Mouse (Mus musculus): ENCODE results near the gene Cldn2.

Cldn2 gene

DNA sequence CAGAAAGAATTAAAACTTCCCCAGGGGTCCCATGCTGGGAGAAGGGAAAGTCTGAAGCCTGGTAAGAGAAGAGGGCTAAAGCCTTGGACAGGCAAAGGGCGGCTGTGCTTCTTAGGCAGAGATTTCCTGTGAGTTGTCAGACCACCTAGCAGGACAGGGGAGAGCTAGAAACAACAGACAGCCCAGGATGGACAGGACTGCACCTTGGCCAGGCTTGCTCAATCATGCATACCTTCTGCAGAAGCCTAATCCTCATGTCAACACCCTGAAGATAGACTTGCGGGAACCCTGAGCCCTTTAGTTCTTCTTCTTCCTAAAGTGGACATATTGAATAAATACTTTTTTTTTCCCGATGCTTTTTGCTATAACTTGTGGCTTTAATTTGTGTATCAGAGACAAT is 675 bp upstream of the Cldn2 start:
- in situ Hi-C loops (cut with MboI; ENCODE audit: low pct_unique_long_range_greater_than_20kb in 1 of 2, low sequenced_read_pairs in 2 of 2, unreplicated experiment in 1 of 2), result no loop called here

- in situ Hi-C loops (cut with MboI; ENCODE audit: low pct_unique_long_range_greater_than_20kb in 1 of 2, low sequenced_read_pairs in 2 of 2, unreplicated experiment in 1 of 2), result no loop called here
Observed at GRCm38 (mm10) chrX:139803028-139803427, 2.4 kb downstream of the Cldn2 start.

DNA sequence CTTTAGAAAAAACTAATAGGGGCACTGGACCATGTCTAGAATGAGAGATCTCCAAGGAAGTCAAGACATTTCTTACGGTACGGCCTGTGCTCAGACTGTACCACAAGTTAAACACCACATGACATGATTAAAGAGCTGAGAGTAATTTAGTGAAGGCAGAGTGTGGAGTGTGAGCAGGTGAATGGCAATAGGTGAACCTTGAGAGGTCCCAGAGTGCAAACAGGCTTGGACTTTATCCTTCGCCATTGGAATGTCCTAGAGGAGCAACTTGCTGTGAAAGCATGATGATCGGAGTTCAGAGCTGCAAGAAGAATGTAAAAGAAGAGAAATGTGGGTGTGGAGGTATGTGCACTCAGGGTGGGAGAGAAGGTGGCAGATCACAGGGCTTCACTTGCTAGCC is 5.3 kb downstream of the Cldn2 start:
- in situ Hi-C loops (cut with MboI; ENCODE audit: low pct_unique_long_range_greater_than_20kb in 1 of 2, low sequenced_read_pairs in 2 of 2, unreplicated experiment in 1 of 2), result no loop called here

GRCm38 (mm10) chrX:139807391-139807790 is 6.8 kb downstream of the Cldn2 start:
- in situ Hi-C loops (cut with MboI; ENCODE audit: low pct_unique_long_range_greater_than_20kb in 1 of 2, low sequenced_read_pairs in 2 of 2, unreplicated experiment in 1 of 2), result no loop called here

GRCm38 (mm10) chrX:139808085-139808484 is 7.5 kb downstream of the Cldn2 start:
- in situ Hi-C loops (cut with MboI; ENCODE audit: low pct_unique_long_range_greater_than_20kb in 1 of 2, low sequenced_read_pairs in 2 of 2, unreplicated experiment in 1 of 2), result no loop called here

- in situ Hi-C loops (cut with MboI; ENCODE audit: low pct_unique_long_range_greater_than_20kb in 1 of 2, low sequenced_read_pairs in 2 of 2, unreplicated experiment in 1 of 2), result no loop called here
Observed at GRCm38 (mm10) chrX:139808501-139808900, 7.9 kb downstream of the Cldn2 start.

- in situ Hi-C loops (cut with MboI; ENCODE audit: low pct_unique_long_range_greater_than_20kb in 1 of 2, low sequenced_read_pairs in 2 of 2, unreplicated experiment in 1 of 2), result no loop called here
Observed at GRCm38 (mm10) chrX:139812636-139813298, 12.1 kb downstream of the Cldn2 start.

- in situ Hi-C loops (cut with MboI; ENCODE audit: low pct_unique_long_range_greater_than_20kb in 1 of 2, low sequenced_read_pairs in 2 of 2, unreplicated experiment in 1 of 2), result no loop called here
Observed at GRCm38 (mm10) chrX:139813299-139814002, 12.8 kb downstream of the Cldn2 start.

- in situ Hi-C loops (cut with MboI; ENCODE audit: low pct_unique_long_range_greater_than_20kb in 1 of 2, low sequenced_read_pairs in 2 of 2, unreplicated experiment in 1 of 2), result no loop called here
Observed at GRCm38 (mm10) chrX:139814018-139814635, 13.5 kb downstream of the Cldn2 start.

DNA sequence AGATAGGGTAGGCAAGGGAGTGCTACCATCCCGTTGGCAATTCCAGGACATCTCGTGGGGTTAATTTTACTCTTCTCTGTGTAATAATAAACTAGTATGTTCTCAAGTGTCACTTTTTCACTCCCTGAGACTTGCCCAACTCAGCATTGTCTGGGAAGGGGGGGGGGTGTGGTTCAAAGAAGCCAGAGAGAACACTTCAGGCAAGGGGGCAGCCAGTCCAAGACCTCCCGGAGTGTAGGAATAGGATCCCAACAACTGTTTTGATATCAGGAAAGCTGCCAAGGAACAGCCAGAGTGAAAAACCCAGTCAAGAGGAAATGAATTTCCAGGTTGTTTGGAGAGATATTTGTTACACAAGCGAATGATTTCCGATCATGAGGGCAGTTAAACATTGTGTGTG is 14.6 kb downstream of the Cldn2 start:
- in situ Hi-C loops (cut with MboI; ENCODE audit: low pct_unique_long_range_greater_than_20kb in 1 of 2, low sequenced_read_pairs in 2 of 2, unreplicated experiment in 1 of 2), result no loop called here

- in situ Hi-C loops (cut with MboI; ENCODE audit: low pct_unique_long_range_greater_than_20kb in 1 of 2, low sequenced_read_pairs in 2 of 2, unreplicated experiment in 1 of 2), result no loop called here
Observed at GRCm38 (mm10) chrX:139825402-139825801, 24.8 kb downstream of the Cldn2 start.

- in situ Hi-C loops (cut with MboI; ENCODE audit: low pct_unique_long_range_greater_than_20kb in 1 of 2, low sequenced_read_pairs in 2 of 2, unreplicated experiment in 1 of 2), result no loop called here
Observed at GRCm38 (mm10) chrX:139826926-139827325, 26.3 kb downstream of the Cldn2 start.

GRCm38 (mm10) chrX:139828363-139829092 is 27.9 kb downstream of the Cldn2 start:
- in situ Hi-C loops (cut with MboI; ENCODE audit: low pct_unique_long_range_greater_than_20kb in 1 of 2, low sequenced_read_pairs in 2 of 2, unreplicated experiment in 1 of 2), result no loop called here

DNA sequence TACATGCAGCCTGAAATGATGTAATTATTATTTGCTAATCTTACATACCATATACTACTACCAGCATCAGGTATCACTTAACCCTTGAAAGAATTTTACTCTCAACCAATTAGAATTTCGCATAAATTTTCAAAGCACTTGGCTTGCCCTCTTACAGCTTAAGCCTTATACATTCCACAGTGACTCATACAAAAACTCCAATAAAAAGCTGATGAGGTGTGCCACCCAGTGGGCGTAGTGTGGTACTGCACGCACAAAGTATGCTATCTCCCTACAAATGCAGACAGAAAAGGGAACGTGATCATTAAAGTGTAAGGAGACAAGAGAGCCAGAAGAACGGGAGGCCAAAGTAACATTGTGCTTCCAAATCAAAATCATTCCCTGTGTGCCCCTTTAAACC is 31.8 kb downstream of the Cldn2 start:
- in situ Hi-C loops (cut with MboI; ENCODE audit: low pct_unique_long_range_greater_than_20kb in 1 of 2, low sequenced_read_pairs in 2 of 2, unreplicated experiment in 1 of 2), result loop anchor here (5.0 to 10.0 kb wide), 2 partner anchors 55 to 58 kb away; no protein-coding TSS in a partner anchor

DNA sequence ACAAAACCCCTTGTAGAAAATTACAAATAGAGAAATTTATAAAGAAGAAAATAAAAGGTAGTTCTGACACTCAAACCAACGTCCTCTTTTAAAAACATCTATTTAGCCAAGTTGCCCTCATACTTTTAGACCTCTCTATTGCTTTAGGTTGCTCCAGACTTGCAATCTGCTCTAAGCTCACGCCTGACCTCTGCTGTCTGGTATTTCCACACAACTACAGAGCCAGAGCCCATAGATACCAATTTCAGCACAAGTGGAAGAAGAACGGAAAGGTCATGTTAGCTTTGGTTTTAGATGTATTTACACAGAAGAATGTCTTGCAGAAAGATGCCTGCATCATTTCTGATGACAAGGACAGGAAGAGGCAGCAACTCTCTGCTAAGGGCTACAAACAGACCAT is 38.4 kb downstream of the Cldn2 start:
- in situ Hi-C loops (cut with MboI; ENCODE audit: low pct_unique_long_range_greater_than_20kb in 1 of 2, low sequenced_read_pairs in 2 of 2, unreplicated experiment in 1 of 2), result loop anchor here in 1 of 2 experiments (10.0 kb wide), 1 partner anchor 64 kb away; no protein-coding TSS in a partner anchor

DNA sequence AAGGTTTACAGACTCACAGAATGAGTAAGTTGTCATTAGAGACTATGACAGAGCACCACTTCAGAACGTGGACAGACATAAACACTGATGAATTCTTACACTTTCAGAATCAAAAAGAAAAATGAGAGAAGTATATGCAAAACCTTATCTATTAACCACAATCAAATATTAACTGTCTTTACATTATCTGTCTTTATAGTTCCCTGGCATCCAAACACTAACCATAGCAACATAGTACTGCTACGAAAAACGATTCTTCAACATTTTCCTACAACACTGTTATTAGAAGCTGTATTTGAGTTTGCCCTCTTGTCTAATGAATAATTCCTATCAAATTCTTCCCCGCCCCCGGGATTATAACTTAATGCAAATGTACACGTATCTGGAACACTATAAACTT is 40.5 kb downstream of the Cldn2 start:
- in situ Hi-C loops (cut with MboI; ENCODE audit: low pct_unique_long_range_greater_than_20kb in 1 of 2, low sequenced_read_pairs in 2 of 2, unreplicated experiment in 1 of 2), result no loop called here

GRCm38 (mm10) chrX:139854795-139855194 is 54.2 kb downstream of the Cldn2 start:
- in situ Hi-C loops (cut with MboI; ENCODE audit: low pct_unique_long_range_greater_than_20kb in 1 of 2, low sequenced_read_pairs in 2 of 2, unreplicated experiment in 1 of 2), result loop anchor here in 1 of 2 experiments (25.0 kb wide), 1 partner anchor 708 kb away; no protein-coding TSS in a partner anchor

DNA sequence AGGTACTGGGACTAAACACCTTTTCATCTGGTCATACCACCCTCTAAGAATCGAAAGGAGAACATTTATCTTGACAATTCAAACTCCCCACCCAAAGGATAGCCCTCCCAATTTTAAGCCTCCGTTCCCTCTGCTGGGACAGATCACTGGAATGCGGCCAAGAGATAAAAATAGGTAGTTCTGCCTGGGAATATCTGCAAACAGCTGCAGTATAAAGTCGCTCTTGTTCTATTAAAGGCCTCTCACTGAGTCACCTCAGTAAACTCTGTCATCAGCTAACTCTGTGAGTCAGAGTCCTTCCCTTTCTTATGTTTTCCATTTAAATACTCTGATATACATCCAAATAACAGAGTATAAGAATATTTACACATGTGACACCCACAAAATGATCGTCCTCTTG is 58.8 kb downstream of the Cldn2 start:
- in situ Hi-C loops (cut with MboI; ENCODE audit: low pct_unique_long_range_greater_than_20kb in 1 of 2, low sequenced_read_pairs in 2 of 2, unreplicated experiment in 1 of 2), result loop anchor here in 1 of 2 experiments (25.0 kb wide), 1 partner anchor 703 kb away; no protein-coding TSS in a partner anchor

Data from mouse embryonic stem cell (cell line).